Mouse (Mus musculus): ENCODE results near the gene 1700012A03Rik.

Gene 1700012A03Rik

DNA sequence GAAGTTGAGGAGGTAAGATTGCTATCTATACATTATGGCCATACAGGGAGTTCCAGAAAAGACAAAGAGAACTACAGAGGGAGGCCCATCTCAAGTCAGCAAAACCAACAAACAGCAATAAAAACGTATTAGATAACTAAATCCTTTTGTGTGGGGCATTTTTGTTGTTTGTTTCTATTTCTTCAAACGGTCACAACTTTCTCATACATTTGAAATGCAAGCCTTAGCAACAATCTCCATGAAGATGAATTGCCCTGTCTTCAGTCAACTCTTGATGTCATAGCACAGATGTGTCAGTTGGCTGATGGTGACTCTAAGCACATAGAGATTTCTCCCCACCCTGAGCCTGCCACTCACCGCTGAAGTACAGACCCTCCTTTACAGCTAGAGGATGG is at the start of gene 1700012A03Rik:
Gene 1700012A03Rik (plus strand): TSS at position 296 of the 395 bp plus-strand sequence.
- DNase-seq: no peak

DNA sequence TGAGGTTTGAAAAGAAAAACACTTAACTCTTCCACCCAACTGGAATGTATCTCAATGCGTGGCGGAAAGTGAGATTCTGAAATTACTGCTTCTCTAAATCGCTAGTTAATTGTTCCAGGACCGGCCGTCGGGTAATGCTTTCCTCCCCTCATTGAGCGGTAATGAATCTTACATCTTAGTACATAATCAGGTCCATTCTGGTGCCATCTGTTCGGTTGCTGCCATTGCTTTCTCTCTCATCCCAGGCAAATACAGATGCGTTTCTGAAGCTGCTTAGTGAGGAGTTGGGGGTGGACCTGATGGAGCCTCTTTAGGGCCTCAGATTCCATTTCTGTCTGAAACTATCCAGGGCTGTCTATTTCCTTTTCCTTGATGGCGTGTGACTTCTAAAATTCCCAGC is 45.8 kb upstream of the 1700012A03Rik start:
- no peak for DNase-seq

DNA sequence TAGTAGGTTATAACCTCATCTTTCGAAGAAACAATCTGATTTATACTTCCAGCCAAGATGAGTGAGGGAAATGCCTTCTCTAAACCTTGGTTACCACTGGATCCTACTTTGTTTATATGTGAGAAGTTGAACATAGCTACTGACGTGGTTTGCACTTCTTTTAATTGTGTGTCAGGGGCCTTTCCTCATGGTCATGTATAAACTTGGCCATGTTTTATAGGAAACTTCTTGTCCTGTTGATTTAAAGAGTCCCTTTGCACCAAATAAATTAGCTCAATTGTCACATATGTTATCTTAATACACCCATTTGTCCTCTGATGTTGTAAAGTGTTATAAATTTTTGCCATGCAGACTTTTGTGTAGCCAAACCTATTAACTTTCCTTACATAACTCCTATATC is 44.1 kb upstream of the 1700012A03Rik start:
- DNase-seq: no peak

GRCm38 (mm10) chr6:32006382-32006781 is 43.7 kb upstream of the 1700012A03Rik start:
- DNase-seq: no peak

DNA sequence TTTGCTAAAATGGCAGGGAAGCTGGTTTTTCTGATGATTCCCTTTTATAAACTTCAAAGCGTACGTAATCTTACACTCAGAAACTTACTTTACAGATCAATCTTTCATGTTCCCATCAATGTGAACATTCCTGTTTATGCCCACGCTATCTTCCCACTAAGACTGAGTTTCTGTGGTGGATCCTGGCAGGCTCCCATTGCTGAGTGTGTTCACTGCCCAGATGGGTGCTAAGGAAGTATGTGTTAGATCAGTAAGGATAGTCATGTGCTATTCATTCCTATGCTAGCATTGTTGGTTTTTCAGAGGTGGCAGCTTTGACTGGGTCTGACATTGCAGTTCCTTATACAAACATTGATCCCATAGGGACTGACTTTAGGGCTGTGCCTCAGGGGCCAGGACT is 42.7 kb upstream of the 1700012A03Rik start:
- DNase-seq: no peak

DNA sequence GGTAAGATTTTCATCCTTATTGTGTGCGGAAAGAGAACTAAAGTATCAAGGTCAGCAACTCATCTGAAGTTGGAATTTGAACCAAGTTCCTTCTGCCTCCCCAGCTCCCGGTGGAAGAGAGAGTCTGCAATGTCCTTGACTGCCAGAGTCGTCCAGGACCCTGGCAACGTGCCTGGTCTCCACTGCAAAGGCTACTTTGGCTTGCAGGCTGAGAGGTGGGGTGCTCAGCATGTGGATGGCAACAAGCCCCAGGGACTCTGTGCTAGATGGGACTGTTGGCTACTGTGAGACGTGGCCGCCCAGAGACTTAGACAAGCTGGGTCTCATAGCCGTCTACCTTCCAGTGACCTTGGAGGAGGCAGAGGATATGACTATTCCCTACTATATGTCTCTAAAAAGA is 33.2 kb upstream of the 1700012A03Rik start:
- peak; percentile 6 for DNase-seq

GRCm38 (mm10) chr6:32017406-32018104 is 32.5 kb upstream of the 1700012A03Rik start:
- DNase-seq: peak; percentile 15

GRCm38 (mm10) chr6:32018105-32018446 is 32.0 kb upstream of the 1700012A03Rik start:
- peak; percentile 20 for DNase-seq

- no peak for DNase-seq
These were observed 28.1 kb upstream of the 1700012A03Rik start for GRCm38 (mm10) chr6:32021853-32022536.

- DNase-seq: no peak
These were observed 27.5 kb upstream of the 1700012A03Rik start for GRCm38 (mm10) chr6:32022537-32022869.

DNA sequence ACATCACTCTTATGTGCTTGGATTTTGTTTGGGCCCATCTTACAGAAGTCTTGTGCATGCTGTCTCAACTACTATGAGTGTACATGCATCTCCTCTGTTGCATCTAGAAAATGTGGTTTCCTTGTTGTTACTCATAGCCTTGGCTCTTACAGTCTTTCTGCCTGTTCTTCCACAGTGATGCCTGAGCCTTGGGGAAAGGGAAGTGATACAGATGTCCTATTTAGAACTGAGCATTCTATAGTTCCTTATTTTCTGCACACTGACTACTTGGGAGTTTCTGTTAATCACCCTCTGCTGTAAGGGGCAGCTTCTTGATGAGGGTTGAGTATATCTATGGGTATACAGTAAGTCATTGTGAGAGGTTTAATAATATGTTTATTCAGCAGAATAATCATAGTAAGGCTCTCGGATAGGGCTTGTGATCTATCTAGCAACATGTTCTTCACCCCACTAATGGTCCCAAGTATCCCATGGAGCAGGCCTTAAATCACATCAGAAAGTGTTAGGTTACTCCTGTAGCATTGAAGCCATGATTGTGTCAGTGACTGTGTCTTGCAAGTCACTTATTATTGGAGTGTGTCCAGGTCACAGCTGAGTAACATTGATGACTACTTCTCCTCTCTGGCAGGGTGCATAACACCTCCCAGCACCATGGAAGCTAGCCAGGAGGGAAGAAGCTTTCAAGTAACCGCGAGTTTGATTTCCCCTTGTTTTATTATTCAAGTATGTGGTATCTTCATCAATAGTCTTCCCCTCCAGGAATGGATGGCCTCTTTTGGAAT is 21.6 kb upstream of the 1700012A03Rik start:
- peak; percentile 2 for DNase-seq

DNA sequence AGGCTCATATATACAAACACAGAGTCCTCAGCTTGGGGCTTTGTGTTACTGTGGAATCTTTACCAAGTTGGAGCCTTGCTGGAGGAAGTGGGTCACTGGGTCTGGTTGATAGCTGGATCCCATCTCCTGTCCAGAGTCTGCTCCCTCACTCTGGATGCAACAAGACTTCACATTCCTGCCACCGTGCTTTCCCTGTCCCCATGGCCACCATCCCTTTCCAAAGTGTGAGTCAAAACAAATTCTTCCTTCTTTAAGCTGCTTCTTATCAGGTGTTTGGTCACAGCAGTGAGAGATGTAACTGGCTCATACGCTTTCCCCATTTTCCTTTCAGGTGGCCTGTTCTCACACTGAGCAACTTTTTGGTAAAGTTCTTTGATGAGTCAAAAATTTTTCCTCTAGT is 15.8 kb upstream of the 1700012A03Rik start:
- no peak for DNase-seq

DNA sequence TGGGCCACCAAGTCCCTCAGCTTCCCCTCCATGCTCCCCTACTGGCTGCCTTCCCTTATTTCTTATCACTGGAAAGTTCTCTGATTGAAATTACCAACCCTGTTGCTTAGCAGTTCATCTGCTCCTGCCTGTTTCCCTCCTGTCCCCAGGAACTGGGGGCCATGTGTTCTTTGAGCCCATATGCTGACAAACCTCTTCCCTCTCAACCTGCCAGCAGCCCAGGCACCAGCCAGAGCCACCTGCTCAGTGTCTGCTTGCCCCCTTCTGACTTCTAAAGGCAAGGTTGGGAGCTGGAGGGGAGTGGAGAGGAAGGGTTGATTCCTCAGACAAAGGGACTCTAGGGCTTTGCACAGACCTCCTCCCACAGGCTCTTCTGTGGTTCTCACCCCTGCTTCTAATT is 4.7 kb upstream of the 1700012A03Rik start:
- no peak for DNase-seq

DNA sequence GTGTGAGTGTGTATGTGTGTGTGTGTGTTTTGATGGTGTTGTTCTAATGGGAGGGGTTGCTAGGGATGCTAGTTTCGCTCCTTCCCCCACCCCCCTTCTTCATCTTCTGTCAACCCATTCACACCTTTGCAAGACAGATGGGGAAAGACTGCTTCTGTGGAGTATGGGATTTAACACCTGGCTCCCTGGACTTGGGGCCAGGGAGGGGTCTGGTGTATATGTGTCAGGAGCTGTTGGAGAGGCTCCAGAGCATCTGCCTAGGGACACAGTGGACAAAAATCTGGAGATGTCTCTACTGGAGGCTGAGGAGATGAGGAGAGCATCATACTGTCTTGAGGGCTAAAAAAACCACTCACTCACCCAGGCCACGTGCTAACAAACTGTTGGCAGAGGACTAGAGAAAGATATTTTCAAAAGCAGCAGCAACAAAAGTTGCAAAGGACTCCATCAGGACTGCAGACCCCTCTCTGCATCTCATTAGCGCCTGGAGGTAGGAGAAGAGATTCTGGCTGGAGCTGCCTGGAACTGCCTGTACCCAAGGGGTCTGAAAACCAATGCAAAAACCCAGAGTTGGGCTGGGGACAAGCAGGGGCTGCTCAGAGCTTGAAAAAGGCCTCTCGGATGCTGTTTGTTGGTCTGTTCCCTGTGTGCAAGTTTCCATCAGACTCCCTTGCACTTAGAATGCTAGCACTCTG is 643 bp upstream of the 1700012A03Rik start:
- DNase-seq: no peak

GRCm38 (mm10) chr6:32052135-32052915 is 2.3 kb downstream of the 1700012A03Rik start:
- DNase-seq: peak; percentile 4

DNA sequence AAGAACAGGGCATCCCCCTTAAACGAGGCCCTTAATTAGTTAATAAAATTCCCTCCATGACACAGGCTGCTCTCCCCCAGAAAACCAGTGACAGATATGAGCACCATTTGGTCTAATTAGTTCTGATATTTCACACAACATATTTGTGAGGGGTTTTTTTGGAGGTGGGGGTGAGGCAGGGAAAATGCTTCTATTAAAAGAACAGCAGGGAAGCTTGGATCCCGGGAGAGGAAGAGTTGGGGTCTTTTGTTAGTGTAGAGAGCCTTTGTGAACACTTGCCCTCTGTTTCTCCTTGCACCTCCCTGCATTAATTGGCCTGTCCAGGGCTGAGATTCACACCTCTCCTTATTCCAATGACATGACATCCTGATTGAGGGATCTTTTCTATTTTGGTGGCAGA is 6.5 kb downstream of the 1700012A03Rik start:
- no peak for DNase-seq

DNA sequence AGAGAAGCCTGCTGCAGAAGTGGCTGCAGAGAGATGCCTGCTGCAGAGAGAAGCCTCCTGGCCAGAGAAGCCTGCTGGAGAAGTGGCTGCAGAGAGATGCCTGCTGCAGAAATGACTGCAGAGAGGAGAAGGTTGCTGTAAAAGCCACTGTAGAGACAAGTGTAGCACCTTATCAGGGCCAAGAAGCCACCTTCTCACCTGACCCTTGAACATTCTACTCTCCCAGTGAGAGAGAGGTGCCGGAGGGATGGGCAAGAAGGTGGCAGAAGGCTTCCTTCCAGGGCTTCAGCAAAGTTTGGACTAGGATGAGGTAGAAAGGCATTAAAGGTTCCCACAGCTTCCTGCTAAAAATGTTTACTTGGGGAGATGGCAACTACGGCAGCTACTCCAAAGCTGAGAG is 8.5 kb downstream of the 1700012A03Rik start:
- no peak for DNase-seq

- no peak for DNase-seq
These were observed 10.6 kb downstream of the 1700012A03Rik start for GRCm38 (mm10) chr6:32060641-32061040.

GRCm38 (mm10) chr6:32061266-32061665 is 11.2 kb downstream of the 1700012A03Rik start:
- no peak for DNase-seq

DNA sequence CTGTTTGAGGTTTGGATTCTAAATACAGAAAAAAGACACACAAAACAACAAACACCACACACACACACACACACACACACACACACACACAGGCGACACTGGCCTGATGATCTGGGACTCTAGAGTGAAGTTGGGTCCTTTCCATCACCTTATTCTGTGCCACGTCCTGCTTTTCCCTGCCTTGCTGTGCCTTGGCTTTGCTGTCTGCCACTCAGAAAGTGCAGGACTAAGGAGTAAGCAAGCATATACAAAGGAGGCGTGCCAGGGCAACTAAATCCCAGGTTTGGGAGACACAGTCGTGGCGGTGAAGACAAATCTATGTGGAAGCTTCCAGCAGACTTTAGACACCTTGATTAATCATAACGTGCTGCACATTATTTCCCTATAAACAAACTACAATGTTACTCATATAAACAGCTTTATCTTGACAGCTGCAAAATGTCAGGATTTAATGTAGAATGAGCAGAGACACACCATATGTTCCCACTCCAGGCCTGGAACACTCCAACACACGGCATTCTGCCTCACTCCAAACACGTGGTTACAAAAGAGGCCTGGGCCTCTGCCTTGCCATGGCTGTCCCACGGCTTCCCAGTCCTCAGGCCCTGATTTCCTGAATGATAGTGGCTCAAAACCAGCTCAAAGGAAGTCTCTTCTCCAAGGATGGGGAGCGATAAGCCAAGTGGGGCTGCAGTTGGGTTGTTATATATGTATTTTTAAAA is 15.9 kb downstream of the 1700012A03Rik start:
- DNase-seq: no peak

DNA sequence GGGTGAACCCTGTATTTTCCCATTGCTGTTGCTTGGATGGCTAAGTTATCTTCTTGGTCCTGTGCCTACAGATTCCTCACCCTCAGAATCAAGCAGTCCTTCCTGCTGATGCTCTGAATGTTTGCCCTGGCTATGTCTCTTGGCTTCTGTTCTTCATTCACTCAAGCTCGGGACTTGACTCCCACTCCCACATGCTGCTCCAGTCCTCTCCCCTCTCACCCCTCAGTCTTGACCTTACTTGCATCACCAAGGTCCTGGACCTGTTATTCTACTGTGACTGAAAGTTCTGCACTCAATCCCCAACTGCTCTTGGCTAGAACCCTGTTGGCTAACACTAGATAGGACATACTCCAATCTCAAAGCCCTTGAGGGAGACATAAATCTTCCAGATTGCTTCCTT is 22.1 kb downstream of the 1700012A03Rik start:
- peak; percentile 1 for DNase-seq

- DNase-seq: no peak
These were observed 43.3 kb downstream of the 1700012A03Rik start for GRCm38 (mm10) chr6:32093312-32093711.
